Mouse (Mus musculus): ENCODE measurements around the gene Gprc6a.

Gene Gprc6a

DNA sequence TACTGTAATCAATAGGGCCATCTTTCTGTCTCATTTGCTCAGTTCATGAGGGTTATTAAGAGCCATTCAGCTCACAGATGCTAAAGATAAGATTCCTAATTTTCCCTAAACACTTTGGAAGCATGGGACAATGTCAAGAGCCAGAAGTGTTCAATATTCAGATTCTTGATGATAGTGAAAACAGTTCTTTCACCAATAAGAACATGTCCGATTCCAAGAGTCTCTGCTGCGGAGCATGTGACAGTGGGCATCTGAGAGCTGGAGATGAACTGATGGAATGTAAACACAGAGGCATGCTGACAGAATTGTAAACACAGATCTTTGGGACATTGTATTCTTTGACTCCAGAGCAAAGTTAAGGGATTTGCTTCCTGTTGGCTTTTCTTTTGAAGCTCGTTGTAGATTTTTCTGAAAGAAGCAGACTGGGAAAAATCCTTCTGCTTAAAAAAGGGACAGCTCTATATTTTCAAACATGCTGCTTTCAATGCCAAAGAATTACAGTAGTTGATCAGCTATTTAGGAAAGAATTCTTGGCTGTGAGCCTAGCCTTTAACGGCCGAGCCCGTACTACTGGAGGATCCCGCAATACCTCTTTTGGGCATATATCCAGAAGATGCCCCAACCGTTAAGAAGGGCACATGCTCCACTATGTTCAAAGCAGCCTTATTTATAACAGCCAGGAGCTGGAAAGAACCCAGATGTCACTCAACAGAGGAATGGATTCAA is at the start of gene Gprc6a:
Gprc6a (minus strand) TSS at position 51 of the 726 bp plus-strand sequence.
- POLR2A ChIA-PET: no interaction called here
- CTCF ChIA-PET: no interaction called here

DNA sequence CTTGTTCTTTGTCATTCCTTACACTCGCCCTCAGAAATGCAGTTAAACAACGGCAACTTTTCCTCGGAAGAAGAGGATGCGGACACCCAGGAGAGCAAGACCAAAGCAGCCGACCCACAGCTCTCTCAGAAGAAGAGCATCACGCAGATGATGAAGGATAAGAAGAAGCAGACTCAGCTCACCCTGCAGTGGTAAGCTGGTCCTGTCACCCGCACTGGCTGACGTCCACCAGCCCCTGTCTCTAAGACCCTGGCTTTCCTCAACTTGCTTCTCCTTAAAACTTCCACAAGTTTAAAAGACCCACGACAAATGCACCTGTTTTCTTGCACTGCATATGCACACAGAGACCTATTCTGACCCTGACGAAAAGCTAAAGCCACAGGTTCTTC is 47.0 kb upstream of the Gprc6a start:
- ChIA-PET POLR2A (interaction anchor here in 1 of 4 experiments (0.7 kb wide), 1 partner anchor 18 kb away, joined by 3 read pairs; no protein-coding TSS in a partner anchor), CTCF (interaction anchor here in 1 of 4 experiments (1.7 kb wide), 1 partner anchor 83 kb away, joined by 4 read pairs; no protein-coding TSS in a partner anchor)

DNA sequence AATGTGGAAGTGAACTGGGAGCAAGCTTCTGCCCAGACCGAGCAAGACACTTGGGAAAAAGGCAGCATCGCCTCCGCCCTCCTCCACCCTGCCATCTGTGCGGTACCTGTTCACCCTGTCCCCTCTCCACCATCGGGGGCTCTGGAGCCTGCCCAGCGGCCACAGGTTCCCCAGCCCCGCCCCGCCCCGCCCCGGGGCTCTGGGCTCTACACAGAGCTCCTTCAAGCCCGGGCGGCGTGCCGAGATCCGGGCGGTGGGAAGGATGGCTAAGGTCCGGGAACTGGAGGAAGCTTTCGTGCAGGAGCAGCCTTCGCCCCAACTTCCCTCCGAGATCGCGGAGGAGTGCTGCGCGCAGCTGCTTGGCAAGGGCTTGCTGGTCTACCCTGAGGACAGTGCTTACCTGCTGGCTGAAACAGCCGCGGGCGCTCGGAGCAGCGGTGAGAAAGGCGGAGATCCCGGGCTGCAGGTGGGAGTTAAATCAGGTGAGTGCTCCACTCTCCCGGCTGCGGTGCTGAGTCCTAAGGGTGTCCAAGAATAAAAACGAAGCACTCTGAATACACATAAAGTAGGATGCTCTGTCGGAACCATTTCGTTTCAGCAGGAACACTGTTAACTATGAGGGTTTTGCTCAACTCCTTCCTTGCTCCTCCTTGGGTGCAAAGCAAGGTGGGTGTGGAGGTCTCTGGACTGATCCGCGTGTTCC is 46.4 kb upstream of the Gprc6a start, which contains the start of gene Rfx6:
Rfx6 (plus strand) TSS at position 209 of the 703 bp plus-strand sequence.
- CTCF ChIA-PET: interaction anchor here in 2 of 4 experiments (0.6 to 1.7 kb wide), 2 partner anchors 82 to 425 kb away, joined by 3 to 4 read pairs; no protein-coding TSS in a partner anchor
- POLR2A ChIA-PET: interaction anchor here in 1 of 4 experiments (0.6 to 0.7 kb wide), 2 partner anchors 19 to 24 kb away, joined by 3 read pairs; no protein-coding TSS in a partner anchor

DNA sequence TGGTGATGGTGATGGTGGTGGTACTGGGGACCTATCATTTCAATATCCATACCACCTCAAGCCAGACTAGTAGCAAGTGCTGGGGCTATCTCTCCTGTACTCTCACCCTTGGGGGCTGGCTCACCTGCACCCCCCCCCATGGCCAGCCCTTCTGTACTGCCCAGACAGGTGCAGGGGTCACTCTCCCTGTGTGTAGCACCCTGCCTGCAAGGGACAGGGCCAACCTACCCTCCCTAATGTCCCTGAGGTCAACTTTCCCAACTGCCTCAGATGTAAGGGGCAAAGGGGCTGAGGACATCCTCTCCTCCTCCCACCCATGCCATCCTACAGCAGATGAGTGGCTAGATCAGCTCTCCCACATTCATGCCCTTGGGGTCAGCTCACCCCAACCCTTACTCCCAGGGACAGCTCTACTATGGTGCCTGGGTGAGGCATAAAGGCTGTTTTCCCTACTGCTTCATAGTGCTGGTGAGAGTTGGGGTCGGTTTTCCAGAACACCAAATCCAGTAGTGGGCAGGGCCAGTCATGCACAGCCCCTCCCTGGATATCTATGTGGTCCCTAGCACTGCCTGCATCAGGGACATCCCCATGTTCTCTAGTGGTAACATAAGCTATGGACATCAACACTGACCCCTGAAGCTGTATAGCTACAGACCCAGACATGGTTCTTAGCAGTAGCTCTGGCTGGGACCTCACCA is 41.0 kb upstream of the Gprc6a start:
- POLR2A ChIA-PET: no interaction called here
- CTCF ChIA-PET: no interaction called here

DNA sequence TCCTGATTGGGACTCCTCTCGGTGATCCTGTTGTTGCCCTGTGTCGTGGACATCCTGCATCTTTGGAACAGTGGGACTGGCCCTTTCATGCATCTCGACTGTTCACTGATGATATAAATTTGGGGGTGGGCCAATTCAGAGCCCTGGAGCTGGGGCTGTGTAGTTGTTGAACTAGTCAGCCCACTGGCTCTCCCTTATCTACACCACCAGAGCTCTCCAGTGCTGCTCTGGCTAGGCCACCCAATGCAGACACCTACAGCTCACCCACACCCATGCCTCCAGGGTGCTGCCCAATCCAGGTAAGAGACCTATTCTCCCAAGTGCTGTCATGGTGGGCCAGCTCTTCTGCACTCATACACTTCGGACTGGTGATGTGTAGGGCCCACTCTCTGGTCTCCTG is 40.3 kb upstream of the Gprc6a start:
- ChIA-PET CTCF (no interaction called here), POLR2A (interaction anchor here in 1 of 4 experiments (1.0 kb wide), 1 partner anchor 603 kb away, joined by 3 read pairs; no protein-coding TSS in a partner anchor)

DNA sequence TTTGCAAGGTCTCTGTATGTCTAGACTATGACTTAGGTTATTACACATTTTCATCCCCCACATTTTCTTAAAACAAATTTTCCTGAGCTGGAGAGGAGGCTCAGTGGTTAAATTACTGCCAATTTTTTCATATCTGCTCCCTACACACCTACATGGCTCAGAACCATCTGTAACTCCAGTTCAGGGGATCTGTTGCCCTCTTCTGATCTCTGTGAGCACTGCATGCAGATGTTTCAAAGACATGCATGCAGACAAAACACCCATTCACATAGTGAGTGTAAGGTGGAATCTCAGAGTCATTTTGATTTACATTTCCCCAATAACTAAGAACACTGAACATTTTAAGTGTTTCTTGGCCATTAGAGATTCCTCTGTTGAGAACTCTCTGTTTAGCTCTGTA is 38.1 kb upstream of the Gprc6a start:
- ChIA-PET POLR2A (no interaction called here), CTCF (no interaction called here)

DNA sequence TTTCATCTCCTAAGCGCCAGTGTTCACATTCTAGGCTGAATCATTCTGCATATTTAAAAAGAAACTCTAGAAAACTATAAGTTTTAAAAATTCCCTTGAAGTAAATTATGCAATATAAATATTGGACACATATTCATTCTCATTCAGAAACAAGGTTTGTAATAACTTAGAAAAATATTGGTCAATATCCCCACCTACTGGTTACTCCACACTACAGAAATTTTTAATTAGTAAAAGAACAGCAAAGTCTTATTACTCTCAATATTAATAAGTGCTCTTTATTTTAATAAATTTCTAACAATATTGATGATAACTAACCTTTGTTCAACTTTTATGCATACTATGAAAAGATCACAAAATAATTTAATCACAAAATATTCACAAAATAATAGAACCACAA is 26.1 kb upstream of the Gprc6a start:
- CTCF ChIA-PET: interaction anchor here in 1 of 4 experiments (1.5 kb wide), 1 partner anchor 62 kb away, joined by 4 read pairs; no protein-coding TSS in a partner anchor

DNA sequence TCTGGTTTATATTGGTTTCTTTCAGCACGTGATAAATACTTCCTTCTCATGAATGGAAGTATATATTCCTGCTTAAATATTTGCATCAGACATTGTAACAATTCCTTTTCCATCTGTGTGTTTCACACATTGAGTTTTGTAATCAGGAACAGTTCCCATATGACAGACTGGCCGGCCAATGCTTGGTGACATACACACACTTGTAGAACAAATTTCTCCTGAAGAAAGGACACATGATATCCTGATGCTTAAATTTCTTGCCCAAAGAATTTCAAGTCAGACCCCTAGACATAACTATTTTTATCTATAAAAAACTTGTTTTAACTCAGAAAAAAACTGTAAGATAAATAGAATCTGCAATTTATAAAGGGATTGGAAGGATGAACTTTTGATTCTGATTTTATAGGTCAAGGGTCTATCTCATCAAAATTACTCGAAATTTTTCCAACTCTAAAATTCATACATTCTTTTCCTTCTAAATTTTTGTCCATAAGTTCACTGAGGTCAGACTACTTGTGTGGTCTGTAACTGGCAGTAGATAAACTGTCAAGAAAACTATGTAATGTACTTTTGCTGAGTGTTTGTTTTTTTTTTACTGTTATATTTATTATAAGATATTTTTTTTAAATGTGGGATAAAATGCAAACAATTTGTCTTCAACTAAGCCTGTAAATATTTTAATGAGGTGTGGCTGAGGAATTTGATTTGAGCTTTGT is 18.4 kb upstream of the Gprc6a start:
- CTCF ChIA-PET: no interaction called here
- POLR2A ChIA-PET: no interaction called here

More for the DNA sequence above, 26.1 kb upstream of the Gprc6a start:
- POLR2A ChIA-PET: no interaction called here

DNA sequence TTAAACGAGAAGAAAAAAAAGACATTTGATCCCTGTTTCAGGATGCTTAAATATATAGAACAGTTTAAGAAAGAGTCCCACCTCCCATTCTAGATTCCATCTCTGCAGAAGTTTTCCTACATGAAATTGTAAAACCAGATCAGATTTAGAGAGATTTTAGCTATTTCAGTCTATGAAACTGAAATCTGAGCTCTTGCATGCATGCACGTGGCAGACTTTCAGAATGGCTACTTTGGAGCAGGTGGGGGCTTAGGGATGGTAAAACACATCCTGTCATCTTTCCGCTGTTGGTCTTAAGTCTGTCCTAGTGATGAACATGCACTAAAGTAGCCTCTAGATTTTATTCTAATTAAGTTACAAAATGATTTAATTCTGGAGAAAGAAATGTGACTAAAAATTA is 10.1 kb downstream of the Gprc6a start:
- CTCF ChIA-PET: no interaction called here

DNA sequence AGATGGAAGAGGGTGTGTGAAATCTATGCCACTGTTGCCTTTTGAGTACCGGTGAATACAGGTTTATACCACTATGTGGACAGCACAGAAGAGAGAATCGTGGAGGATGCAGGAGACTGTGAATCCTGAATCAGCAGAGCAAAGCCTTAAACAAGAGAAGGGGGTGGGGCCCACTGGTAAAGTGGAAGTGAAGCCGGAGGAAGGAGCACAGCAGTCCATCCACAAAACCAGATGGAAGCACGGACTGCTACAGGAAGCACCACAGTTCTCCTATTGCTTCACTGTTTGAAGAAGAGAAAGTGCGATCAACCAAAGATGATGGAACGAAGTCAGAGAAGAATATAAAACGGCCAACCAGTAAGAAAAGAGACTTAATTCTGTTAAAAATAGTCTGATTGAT is 11.1 kb downstream of the Gprc6a start:
- CTCF ChIA-PET: no interaction called here
- POLR2A ChIA-PET: no interaction called here

More for the DNA sequence above, 10.1 kb downstream of the Gprc6a start:
- POLR2A ChIA-PET: no interaction called here

DNA sequence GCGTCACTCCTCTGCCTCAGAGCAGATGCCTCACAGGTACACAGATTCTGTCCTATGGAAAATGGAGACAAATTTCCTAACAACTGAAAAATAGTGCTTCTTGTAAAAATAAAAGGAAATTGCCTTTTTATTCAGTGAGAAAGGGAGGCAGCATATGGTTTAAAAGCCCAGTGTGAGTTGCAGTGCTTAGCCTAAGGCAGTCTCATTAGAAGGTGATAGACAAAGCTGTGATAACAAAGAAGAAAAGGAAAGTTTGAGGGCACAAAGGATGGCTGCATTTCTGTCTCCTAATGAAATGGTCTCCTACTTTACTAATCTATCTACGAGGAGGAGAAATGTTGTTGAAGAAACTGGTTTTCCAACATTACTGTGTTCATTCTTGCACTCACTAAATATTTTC is 12.7 kb downstream of the Gprc6a start:
- ChIA-PET POLR2A (no interaction called here), CTCF (no interaction called here)

DNA sequence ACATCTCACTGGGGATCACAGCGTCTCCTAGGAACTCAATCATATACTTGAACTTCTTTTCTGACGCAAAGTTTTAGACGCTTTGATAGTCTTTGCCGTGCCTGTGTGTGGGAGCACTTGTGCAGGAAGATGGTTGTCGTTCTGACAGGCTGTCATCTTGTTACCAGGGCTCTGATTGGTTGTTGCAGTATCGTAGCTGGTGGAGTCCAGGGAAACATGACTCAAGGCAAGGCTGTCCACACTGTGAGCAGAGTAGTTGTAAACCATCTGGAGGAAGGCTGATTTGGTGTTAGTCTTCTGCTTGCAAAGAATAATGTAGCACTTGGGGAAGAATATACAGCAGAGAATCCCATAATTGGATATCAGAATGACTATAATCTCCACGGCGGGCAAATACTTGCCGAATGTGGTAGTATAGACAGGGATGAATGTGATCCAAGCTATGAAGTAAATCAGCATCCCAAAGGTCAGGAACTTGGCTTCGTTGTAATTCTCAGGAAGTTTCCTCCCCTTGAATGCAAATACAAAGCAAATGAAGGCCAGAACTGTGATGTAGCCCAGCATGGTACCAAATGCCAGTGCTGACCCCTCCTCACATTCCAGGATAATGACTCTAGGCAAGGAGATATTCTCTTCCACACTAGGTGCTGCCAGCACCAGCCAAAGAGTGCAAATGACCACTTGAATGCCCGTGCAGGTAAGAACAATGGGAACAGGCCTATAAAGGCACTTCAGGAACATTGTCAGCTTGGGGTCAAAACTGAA is 16.3 kb downstream of the Gprc6a start:
- CTCF ChIA-PET: no interaction called here
- POLR2A ChIA-PET: interaction anchor here in 1 of 4 experiments (0.7 kb wide), 1 partner anchor 17 kb away, joined by 3 read pairs; no protein-coding TSS in a partner anchor

DNA sequence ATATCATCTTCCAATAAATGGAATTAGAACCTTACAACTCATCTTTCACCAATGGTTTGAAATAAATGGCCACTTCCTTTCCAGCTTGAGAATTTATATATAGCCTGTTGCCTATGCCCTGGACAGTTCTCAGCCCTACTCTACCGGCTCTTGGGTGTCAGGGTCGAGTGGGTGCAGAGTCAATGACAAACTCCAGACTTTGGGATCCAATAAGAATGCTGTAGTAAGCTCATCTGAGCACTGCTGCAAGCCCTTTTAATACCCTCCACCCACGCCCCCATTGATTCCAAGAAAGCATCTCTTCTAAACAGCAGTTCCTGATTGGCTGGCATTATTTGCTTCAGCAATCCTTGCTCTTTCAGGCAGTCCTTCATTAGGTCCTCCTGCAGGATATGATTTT is 17.8 kb downstream of the Gprc6a start:
- ChIA-PET CTCF (no interaction called here), POLR2A (no interaction called here)

DNA sequence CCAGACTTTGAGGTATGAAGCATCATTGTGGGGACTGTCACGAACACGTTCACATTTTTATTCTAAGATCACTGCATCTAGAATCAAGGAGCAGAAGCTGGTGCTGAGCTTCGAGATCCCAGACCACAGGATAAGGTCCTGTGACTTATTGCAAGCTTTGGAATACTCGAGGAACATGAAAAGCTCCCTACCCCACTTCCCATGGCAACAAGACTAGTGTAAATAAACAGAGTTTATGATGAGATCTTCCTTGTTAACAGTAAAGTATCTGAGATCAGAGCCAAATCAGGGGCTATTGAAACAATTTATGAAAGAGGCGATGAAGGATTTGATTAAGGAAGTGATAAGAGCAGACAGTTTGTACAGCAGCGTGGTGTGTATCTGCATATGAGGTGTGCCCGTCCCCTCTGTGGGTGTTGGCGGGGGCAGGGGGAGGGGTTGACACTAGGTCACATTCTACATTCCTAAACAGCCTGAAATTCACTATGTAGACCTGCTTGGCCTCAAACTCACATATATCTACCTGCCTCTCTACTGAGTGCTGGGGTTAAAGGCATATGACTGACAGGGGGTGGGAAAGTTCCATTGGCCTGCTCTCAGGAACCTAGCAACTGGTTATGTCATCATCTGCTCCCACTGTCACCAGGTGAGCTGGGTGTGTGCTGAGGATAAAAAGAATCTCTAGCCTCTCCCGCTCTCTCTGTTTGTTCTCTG is 19.1 kb downstream of the Gprc6a start:
- ChIA-PET POLR2A (no interaction called here), CTCF (no interaction called here)

DNA sequence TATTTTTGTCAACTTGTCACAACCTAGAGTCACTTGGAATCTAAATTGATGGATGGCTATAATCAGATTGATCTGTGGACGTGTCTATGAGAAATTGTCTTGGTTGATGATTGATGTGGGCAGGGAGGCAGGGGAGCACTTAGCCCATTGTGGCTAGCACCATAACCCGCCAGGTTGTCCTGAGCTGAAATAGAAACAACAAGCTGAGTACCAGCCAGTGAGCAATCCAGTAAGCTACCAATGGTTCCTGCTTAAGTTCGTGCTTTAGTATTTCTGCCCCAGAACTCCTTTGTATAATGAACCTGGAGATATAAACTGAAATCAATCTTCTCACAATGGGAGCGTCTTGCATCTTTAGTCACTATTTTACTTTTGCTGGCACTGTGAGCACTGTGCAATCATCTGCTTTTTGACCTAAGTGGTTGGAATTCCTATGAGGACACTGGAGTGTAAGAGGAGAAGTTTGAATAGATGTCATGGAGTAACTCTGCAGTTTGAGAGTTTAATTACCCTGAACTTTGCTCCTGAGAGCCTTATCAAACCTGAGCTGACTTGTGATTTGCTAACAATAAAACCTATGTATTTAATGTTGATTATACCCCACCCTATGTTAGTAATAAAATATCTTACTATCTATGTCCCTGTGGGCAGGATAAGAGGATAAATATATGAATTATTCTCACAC is 21.4 kb downstream of the Gprc6a start:
- CTCF ChIA-PET: interaction anchor here in 1 of 4 experiments (0.7 kb wide), 1 partner anchor 252 kb away, joined by 3 read pairs; no protein-coding TSS in a partner anchor

DNA sequence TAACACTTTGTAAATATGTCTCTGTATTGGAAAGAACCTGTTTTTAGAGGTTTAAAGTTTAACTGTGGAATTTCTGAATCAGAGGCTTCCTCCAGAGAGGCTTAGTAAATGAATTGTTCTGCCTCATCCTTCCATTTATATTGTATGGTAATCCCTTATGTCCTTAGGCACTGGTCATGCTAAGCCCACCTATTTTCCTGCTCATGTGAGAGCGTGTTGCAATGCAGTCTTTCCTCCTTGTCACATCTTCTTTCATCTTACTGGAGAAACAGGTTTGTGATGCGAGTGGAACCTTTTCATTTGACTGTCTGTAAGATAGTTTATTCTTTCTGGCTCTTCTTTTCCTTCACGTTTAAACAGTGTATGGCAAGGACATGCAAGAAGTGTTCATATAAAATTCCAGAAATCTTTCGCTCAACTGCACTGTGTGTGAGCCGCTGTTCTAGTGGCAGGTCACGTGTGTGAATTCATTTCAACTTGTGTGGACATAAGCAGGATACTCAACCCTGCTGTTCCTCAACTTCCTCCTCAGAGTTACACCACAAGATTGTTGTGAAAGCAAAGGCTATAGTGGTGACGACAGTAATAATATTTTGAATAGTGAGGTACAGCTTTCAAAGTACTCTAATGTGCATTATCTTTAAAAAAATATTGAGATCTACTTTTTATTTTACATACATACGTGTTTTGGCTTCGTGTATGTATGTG is 34.2 kb downstream of the Gprc6a start:
- ChIA-PET POLR2A (interaction anchor here in 1 of 4 experiments (0.8 kb wide), 1 partner anchor 18 kb away, joined by 3 read pairs; no protein-coding TSS in a partner anchor), CTCF (interaction anchor here in 1 of 4 experiments (0.7 kb wide), 1 partner anchor 343 kb away, joined by 3 read pairs; no protein-coding TSS in a partner anchor)

More for the DNA sequence above, 21.4 kb downstream of the Gprc6a start:
- POLR2A ChIA-PET: no interaction called here
